Mouse (Mus musculus): ENCODE results near the gene Atp1b3. TPM values are rescaled to one million over a fixed set of nuclear protein-coding genes. Genes with fewer than 3 reads are reported as not detected.
A peak's percentile ranks its signal among the peaks of the same experiment; 100 is the strongest.

Atp1b3 gene
- polyA plus RNA-seq, 1 experiment from 2014 or later = 150 TPM

DNA sequence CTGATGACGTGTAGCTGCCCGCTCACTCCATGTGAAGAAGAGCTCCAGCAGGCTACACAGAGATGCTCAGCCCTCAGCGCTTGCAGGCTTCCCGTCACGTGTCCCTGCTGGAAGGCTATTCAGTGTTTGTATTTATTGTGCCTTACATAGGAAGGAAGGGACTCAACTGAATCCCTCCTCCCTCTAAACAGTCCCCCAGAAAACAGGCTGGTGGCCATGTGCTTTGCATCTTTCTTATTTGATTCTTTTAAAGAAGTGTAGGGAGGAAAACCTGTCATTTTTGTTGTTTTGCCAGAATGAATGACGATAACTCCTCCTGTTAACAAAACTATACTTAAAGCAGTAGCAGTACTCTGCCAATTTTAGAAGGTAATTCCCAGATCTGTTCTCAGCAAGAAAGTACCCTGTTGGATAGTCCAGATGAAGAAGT lies 43.7 kb downstream of the Atp1b3 start:
- Histone ChIP-seq H3K27me3 (no peaks in the 10 kb centered on the region), H3K27ac (replicated peaks) (no peak overlapping the region), H3K4me2 (replicated peaks) (no peak overlapping the region), H3K4me1 (no peaks in the 10 kb centered on the region), H3K9ac (replicated peaks) (no peak overlapping the region), H3K9me3 (no peaks in the 10 kb centered on the region), H3K36me3 (peaks cover 30% of the 10 kb centered on the region; the same call in 1 of the 2 replicates), H3K4me3 (no peak overlapping the region)
- ATAC-seq (replicated peaks) = 0 out of 2 replicates have a peak, but pooled peaks have one; percentile 28
- WGBS = 77% methylated on average over 6 of the region's 6 CpGs

DNA sequence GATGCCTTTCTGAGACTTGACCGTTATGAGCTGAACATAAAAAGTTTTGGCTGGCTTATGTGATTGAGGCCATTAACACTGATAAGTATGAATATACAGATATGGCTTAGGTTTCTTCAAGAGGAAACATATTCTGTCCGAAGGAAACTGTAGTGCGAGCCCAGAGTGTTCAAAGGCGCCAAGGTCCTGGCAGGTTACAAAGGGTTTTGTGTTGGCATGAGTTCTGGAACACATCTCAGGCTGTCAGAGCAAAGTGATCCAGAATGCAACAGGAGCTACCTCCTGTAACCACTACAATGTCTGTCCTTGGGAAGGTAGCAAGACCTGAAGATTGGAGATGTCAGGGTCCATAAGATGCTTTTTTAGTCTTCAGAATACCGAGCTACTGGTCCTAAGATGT lies 44.9 kb downstream of the Atp1b3 start:
- H3K4me2 ChIP-seq (replicated peaks) = no peak overlapping the region
- no peaks in the 10 kb centered on the region for H3K27me3 ChIP-seq
- no peak overlapping the region for H3K27ac ChIP-seq (replicated peaks)
- peaks cover 34% of the 10 kb centered on the region; the same call in 1 of the 2 replicates for H3K36me3 ChIP-seq
- no peak overlapping the region for H3K9ac ChIP-seq (replicated peaks)
- ATAC-seq (replicated peaks) = no peak
- H3K4me1 ChIP-seq = no peaks in the 10 kb centered on the region
- WGBS = 93% methylated on average over 5 of the region's 5 CpGs
- no peaks in the 10 kb centered on the region for H3K9me3 ChIP-seq
- H3K4me3 ChIP-seq = no peak overlapping the region

DNA sequence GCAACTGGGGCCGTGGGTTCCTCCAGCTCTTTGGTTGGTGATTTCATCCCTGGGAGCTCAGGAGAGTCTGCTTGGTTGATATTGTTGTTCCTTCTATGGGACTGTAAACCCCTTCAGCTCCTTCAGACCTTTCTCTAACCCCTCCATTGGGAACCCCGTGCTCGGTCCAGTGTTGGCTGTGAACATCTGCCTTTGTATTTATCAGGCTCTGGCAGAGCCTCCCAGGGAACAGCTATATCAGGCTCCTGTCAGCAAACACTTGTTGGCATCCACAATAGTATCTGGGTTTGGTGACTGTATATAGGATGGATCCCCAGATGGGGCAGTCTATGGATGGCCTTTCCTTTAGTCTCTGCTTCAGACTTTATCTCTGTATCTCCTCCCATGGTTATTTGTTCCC lies 52.2 kb downstream of the Atp1b3 start:
- Histone ChIP-seq H3K4me3 (no peak overlapping the region), H3K27ac (replicated peaks) (no peak overlapping the region), H3K9ac (replicated peaks) (no peak overlapping the region), H3K9me3 (no peaks in the 10 kb centered on the region), H3K36me3 (peaks cover 31% of the 10 kb centered on the region), H3K27me3 (no peaks in the 10 kb centered on the region), H3K4me1 (no peaks in the 10 kb centered on the region), H3K4me2 (replicated peaks) (no peak overlapping the region)
- WGBS = 96% methylated on average over 3 of the region's 3 CpGs
- ATAC-seq (replicated peaks) = no peak

DNA sequence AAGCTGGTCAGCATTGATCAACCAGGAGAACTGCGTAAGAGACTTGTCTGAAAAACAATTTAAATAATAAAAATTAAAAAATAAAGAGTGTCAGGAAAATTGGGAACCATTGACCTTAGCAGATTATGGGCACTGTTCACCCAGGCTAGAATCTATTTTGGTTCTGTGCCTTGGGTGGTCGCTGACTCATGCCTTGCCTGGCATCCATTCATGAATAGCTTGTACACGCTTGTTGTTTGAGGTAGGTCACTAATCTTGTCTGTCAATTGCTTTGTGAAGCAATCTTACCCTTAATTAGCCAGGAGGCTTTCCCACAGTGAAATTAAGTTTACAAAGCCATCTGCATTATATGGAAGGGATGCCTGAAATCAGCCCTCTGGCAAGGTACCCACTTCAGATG lies 55.4 kb downstream of the Atp1b3 start:
- H3K4me2 ChIP-seq (replicated peaks) = no peak overlapping the region
- H3K9me3 ChIP-seq = no peaks in the 10 kb centered on the region
- no peak for ATAC-seq (replicated peaks)
- H3K4me3 ChIP-seq = no peak overlapping the region
- no peak overlapping the region for H3K9ac ChIP-seq (replicated peaks)
- 39% methylated on average over 3 of the region's 3 CpGs for WGBS
- peaks cover 39% of the 10 kb centered on the region for H3K36me3 ChIP-seq
- no peak overlapping the region for H3K27ac ChIP-seq (replicated peaks)
- no peaks in the 10 kb centered on the region for H3K27me3 ChIP-seq
- H3K4me1 ChIP-seq = no peaks in the 10 kb centered on the region

DNA sequence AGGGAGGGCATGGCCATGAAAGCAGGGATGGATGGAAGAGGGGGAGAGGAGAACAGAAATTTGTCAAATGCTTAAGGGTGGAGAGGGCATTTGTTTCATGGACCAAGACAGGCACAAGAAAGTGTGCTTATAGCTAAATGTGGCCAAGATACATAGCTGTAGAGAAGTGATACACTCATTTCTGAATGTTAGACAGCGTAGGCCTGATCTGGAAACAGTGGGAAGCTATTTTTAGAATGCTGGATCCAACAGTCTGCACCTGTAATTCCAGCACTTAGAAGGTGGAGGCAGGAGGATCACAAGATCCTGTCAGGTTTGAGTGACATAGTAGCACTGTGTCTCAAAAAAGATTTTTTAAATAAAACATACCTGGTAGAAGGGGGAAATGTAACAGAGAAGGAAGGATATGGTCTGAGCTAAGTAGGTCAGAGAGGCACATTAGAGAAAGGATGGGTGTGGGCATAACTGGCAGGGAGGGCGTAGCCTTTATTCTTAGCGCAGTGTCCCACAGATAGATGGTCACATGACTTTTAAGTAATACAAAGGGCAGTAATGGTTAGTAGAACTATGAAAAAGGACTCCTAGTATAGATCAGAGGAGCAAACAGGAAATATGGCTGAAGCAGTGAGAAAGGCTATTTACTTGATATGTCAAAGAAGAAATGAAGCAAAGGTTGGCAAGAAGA lies 64.8 kb downstream of the Atp1b3 start:
- H3K9me3 ChIP-seq = no peaks in the 10 kb centered on the region
- no peak overlapping the region for H3K9ac ChIP-seq (replicated peaks)
- H3K4me1 ChIP-seq = no peaks in the 10 kb centered on the region
- H3K36me3 ChIP-seq = peaks cover 51% of the 10 kb centered on the region
- no peak for ATAC-seq (replicated peaks)
- H3K27ac ChIP-seq (replicated peaks) = no peak overlapping the region
- H3K4me3 ChIP-seq = no peak overlapping the region
- 96% methylated on average over 3 of the region's 3 CpGs for WGBS
- H3K27me3 ChIP-seq = no peaks in the 10 kb centered on the region
- no peak overlapping the region for H3K4me2 ChIP-seq (replicated peaks)

DNA sequence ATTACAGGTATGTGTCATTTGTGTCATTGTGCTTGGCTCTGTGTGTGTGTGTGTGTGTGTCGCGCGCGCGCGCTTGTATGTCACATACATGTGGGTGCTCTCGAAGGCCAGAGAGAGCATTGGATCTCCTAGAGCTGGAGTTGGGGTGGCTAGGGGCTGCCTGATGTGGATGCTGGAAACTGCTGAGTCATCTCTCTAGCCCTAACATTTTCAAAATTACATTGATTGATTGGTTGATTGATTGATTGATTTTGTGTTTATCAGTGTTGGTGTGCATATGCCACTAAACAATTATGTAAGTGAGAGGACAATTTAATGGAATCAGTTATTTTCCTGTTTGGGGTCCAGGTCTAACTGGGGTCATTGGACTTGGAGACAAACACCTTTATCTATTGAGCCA lies 72.1 kb downstream of the Atp1b3 start:
- Histone ChIP-seq H3K4me1 (no peaks in the 10 kb centered on the region), H3K36me3 (peaks cover 19% of the 10 kb centered on the region), H3K9me3 (no peaks in the 10 kb centered on the region), H3K4me3 (no peak overlapping the region), H3K9ac (replicated peaks) (no peak overlapping the region), H3K27me3 (no peaks in the 10 kb centered on the region), H3K27ac (replicated peaks) (no peak overlapping the region), H3K4me2 (replicated peaks) (no peak overlapping the region)
- ATAC-seq (replicated peaks) = no peak
- WGBS = over 99% methylated on average over 7 of the region's 7 CpGs

DNA sequence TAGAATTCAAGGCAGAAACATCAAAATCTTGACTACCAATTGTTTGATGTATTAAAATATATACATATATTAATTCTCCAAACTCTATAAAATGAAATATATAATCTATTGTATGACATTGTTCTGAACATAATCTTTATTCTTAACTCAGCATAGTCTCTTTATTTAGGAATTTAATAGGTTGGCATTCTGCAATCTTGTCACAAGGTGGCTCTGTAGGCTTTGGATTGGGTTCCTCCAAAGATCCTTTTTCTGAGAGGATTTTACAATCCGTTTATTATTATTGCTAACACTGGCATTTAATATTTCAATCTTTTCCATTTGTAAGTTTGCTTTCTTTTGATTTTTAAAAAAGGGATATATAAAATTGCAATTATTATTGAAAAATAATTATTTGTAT lies 79.3 kb downstream of the Atp1b3 start:
- Histone ChIP-seq H3K36me3 (0 out of 2 replicates have a peak, but pooled peaks cover 3% of the 10 kb centered on the region), H3K4me2 (replicated peaks) (no peak overlapping the region), H3K27ac (replicated peaks) (no peak overlapping the region), H3K4me1 (no peaks in the 10 kb centered on the region), H3K27me3 (no peaks in the 10 kb centered on the region), H3K9me3 (no peaks in the 10 kb centered on the region), H3K9ac (replicated peaks) (no peak overlapping the region), H3K4me3 (no peak overlapping the region)
- 21% methylated on average over 1 of the region's 1 CpGs for WGBS
- no peak for ATAC-seq (replicated peaks)

Other genes starting within 250 kb of the Atp1b3 start
- gene Gk5, start 245.1 kb downstream of the Atp1b3 start, polyA plus RNA-seq (2015; fragmentation: Nextera tagmentation; extraction: Ambion mirVana) = 1.9 and 2.5 TPM in 2 replicates
- gene Tfdp2, start 168.2 kb downstream of the Atp1b3 start, polyA plus RNA-seq (2015; fragmentation: Nextera tagmentation; extraction: Ambion mirVana) = 34.7 and 36.9 TPM in 2 replicates
- gene Rnf7, start 114.2 kb upstream of the Atp1b3 start, polyA plus RNA-seq (2015; fragmentation: Nextera tagmentation; extraction: Ambion mirVana) = 179 and 187 TPM in 2 replicates
- 0.15 and 0.31 TPM in 2 replicates for gene Gm28729, start 160.8 kb upstream of the Atp1b3 start, polyA plus RNA-seq (2015; fragmentation: Nextera tagmentation; extraction: Ambion mirVana)

Data from forebrain, embryonic 15.5 days (tissue).